Mouse (Mus musculus) right cerebral cortex, postnatal 10 days (tissue): ENCODE measurements around the gene Mtf1.

Experiments used
- DNase-seq, 2 experiments: peaks; one replicate each; pipeline ENCODE4 v3.0.0; 2021; ENCODE audit warnings: low spot score in 2 of 2

Mtf1 gene

DNA sequence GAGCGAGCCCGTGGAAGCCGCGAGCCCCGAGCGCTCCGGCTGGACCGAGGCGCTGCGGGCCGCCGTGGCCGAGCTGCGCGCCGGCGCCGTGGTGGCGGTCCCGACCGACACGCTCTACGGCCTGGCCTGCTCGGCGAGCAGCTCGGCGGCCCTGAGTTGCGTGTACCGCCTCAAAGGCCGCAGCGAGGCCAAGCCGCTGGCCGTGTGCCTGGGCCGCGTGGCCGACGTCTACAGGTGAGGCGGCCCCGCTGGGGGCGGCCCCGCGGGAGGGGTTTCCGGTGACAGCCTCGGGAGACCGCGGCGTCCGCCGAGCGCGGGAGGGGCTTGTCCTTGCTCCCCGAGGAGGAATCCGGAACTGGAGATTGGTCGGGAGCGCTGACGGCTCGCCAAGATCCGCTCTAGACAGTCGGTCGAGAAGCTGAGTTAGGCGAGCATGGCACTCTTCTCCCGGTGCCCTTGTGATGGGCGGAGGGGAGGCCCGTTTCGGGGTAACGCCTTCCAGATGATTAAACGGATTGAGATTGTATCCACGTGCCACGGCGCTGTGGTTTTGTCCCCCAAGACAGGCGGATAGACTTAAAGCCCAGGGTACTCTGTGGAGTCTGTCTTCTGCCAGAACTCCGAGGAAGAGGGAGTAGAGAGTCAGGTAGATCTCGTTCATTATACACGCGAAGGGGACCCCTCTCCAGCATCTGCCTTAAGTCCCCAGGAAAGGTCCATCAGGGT lies 49.2 kb downstream of the Mtf1 start, which contains the start of gene 1110065P20Rik:
Gene 1110065P20Rik, minus strand, starts transcription at position 264 of the 726 bp plus-strand sequence.
- peak; percentile 87 to 88 for DNase-seq

- DNase-seq = no peak
Measured at GRCm38 (mm10) chr4:124856294-124856693, 54.4 kb downstream of the Mtf1 start.

GRCm38 (mm10) chr4:124858370-124858769 lies 56.5 kb downstream of the Mtf1 start:
- no peak for DNase-seq

DNA sequence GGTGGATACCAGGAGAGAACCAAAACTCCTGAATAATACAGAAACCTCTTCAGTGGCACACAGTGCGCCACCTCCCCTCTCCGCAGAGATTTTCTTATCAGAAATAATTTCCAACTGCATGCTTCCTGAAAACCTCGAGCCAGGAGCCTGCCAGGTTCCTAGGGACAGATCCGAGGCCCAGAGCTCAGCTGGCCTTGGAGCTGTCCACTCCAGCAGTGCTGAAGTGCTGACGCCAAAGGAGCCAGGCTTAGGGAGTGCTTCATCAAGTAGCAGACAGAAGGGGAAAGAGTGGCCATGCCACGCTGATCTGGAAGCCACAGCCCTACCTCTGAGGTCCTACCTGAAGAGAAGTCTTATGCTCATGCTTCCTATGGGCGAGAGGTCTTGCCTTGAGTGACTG lies 58.5 kb downstream of the Mtf1 start:
- peak in 1 of 2 experiments; percentile 61 for DNase-seq

GRCm38 (mm10) chr4:124861283-124862188 lies 59.6 kb downstream of the Mtf1 start, which contains the start of gene Maneal:
Maneal (minus strand) TSS chr4:124862171.
- DNase-seq = peak; percentile 46 to 62

DNA sequence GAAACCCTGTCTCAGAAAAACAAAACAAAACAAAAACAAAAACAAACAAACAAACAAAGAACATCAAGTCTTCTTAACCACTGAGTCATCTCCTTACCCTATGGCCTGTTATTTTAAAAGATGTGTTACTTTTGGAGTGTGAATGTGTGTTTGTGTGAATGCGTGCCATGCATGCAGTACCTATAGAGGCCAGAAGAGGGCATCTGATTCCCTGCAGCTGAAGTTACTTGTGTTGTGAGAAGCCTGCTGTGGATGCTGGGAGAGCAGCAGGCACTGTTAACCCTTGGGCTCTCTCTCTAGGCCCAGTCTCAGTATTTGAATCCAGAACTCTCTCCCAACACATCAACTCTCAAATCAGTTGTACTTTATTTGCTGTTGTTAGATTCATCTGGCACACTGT lies 70.8 kb downstream of the Mtf1 start:
- no peak for DNase-seq

DNA sequence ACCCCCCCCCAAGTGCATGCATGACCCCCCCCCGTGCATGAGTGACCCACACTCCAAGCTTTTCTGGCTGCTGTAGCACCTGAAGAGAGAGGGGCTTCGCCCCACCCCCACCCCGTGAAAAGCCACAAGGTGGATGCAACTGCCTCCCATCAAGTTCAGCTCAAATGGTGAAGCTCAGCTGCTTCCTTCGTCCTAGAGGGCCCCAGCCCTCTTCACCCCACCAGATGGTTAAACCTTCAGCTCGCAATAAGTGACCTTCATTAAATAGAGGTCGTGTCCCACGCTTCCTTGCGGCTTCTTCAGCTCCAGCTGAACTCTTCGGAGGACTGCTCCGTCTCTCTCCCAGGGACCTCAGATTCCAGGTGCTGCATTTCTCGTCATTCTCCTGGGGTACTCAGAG lies 78.7 kb downstream of the Mtf1 start, which contains the start of gene Epha10:
Gene Epha10, plus strand, starts transcription at position 301 of the 400 bp plus-strand sequence.
- DNase-seq = no peak

DNA sequence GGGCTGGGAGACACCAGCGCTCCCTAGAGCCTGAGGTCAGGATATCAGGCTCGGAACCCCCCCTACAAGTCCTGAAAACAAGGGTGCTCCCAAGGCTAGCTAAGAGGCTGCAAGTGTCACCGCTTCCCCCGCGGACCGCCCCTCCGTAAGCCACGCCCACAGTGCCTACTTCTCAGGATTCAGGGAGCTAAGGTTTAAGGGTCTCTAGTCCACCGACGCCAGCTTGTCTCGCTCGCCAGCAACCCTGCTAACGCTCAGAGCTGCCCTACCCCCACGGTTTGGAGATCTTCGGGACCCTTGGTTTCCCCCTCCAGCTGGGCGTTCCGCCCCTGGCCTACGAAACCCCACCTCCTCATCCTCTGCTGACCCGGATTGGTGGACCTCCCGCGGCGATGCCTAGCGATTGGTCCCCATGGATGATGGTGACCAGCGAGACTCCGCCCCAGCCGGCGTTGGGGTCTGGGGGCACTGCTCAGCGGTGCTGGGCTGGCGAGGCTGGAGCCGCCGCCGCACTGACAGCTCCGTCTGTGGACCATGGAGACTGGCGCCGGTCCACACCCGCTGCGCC lies 79.5 kb downstream of the Mtf1 start:
- DNase-seq = peak; percentile 93 to 95

DNA sequence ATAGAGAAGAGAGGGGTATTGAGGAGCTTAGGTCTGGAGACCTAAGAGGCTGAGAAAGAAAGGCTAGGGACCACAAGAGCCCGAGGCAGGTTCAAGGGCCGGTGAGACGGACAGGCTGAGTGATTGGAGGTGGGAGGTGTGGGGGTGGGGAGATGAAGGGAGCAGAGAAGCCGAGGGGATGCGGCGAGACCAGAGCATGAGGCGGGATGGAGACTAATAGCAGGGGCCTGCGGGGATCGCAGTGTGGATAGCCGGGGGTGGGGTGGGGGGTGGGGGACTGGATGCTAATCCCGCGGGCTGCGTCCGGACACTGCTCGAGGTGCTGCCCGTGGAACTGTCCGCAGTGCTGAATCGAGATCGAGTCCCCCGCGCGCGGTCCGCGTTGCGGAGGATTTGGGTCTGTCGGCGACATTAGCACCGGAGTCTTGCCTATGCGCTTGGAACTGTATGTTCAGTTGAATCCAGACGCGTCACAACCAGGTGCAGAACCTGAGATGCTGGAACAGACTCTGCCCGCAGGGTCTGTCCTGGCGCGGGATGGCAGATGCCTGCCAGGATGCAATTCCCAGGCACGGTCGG lies 80.3 kb downstream of the Mtf1 start:
- DNase-seq = peak in 1 of 2 experiments; percentile 47

- DNase-seq = peak in 1 of 2 experiments; percentile 22
Measured at GRCm38 (mm10) chr4:124888702-124889101, 86.8 kb downstream of the Mtf1 start.

GRCm38 (mm10) chr4:124889935-124890334 lies 88.0 kb downstream of the Mtf1 start:
- DNase-seq = peak in 1 of 2 experiments; percentile 30

- no peak for DNase-seq
Measured at GRCm38 (mm10) chr4:124890831-124891230, 88.9 kb downstream of the Mtf1 start.

DNA sequence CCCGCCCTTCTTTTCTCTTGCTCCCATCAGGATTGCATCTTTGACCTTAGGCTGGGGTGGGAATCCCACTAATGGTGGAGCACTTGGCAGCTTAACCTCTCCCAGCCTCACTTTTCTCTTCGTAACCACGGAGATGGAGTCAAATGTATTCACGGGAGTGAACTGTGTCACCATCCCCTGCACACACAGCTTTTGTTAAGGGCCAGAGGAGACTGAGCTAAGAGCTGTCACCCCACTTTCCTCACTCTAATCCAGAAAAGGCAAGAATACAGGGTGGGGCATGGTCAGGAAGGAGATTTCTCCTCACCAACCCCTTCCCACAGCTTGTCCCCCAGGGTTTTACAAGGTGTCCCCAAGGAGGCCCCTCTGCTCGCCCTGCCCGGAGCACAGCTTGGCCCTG lies 91.9 kb downstream of the Mtf1 start:
- DNase-seq = peak in 1 of 2 experiments; percentile 21

GRCm38 (mm10) chr4:124894508-124895428 lies 92.9 kb downstream of the Mtf1 start:
- DNase-seq = peak; percentile 70 to 75

DNA sequence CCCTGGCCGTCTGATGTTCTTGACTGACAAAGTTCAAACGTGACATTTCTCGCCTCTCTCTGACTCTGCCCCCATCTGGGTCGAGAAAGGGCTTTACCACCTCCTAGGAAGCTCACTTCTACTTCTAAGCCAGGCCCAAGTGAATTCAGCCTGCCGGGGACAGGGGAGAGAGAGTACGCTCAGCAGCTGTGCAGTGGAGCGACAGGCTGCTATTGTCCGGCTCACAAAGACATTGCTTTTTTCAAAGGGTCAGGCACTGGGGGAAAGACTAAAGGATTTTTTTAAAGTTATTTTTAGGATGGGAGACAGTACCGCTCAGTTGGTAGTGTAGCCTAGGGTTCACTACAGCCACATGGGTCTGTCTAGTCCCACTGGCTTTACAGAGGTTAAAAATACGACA lies 96.5 kb downstream of the Mtf1 start:
- DNase-seq = no peak
